Mouse (Mus musculus): Measurements from ENCODE around the gene Psme3. TPM values are rescaled to one million over a fixed set of nuclear protein-coding genes. Genes with fewer than 3 reads are reported as not detected.

Psme3 gene
- total RNA-seq, 2 experiments from 2014 or later, result 100 to 108 TPM

Small RNA genes within 50 kb of the gene (microRNA-seq; reads per million reads assigned to microRNA genes)
- gene Gm25593, result not detected

Other genes with a start within 250 kb of the Psme3 start
- 10 to 100 TPM in 1 of 2 experiments, 1 to 10 TPM in 1; 9.4 to 10.2 TPM for gene Naglu, start 246.2 kb upstream of the Psme3 start, total RNA-seq (2021)
- gene Hsd17b1, start 237.8 kb upstream of the Psme3 start, total RNA-seq (2021), result under 1 TPM; 0.43 to 0.79 TPM
- 10 to 100 TPM; 32.3 to 32.4 TPM for gene Coasy, start 233.6 kb upstream of the Psme3 start, total RNA-seq (2021)
- 10 to 100 TPM; 52.8 to 55.8 TPM for gene Mlx, start 228.9 kb upstream of the Psme3 start, total RNA-seq (2021)
- 1 to 10 TPM; 4.4 to 4.8 TPM for gene Psmc3ip, start 220.8 kb upstream of the Psme3 start, total RNA-seq (2021)
- gene Retreg3, start 196.3 kb upstream of the Psme3 start, total RNA-seq (2021), result 10 to 100 TPM; 54.5 to 55.0 TPM
- gene Tubg1, start 196.3 kb upstream of the Psme3 start, total RNA-seq (2021), result 10 to 100 TPM; 45.6 to 49.6 TPM
- gene Tubg2, start 160.3 kb upstream of the Psme3 start, total RNA-seq (2021), result 10 to 100 TPM; 46.6 to 48.8 TPM
- 10 to 100 TPM; 44.2 to 54.1 TPM for gene Cntnap1, start 145.7 kb upstream of the Psme3 start, total RNA-seq (2021)
- gene Plekhh3, start 144.9 kb upstream of the Psme3 start, total RNA-seq (2021), result 1 to 10 TPM; 5.9 to 8.0 TPM
- under 1 TPM in 1 of 2 experiments, not detected in 1; 0.41 TPM for gene Ccr10, start 140.8 kb upstream of the Psme3 start, total RNA-seq (2021)
- 10 to 100 TPM; 26.4 to 28.3 TPM for gene Ezh1, start 89.8 kb upstream of the Psme3 start, total RNA-seq (2021)
- gene Ramp2, start 70.2 kb upstream of the Psme3 start, total RNA-seq (2021), result 10 to 100 TPM; 57.4 to 59.1 TPM
- gene Vps25, start 62.5 kb upstream of the Psme3 start, total RNA-seq (2021), result 10 to 100 TPM; 80.9 to 82.0 TPM
- 1 to 10 TPM; 4.2 to 4.5 TPM for gene Wnk4, start 55.6 kb upstream of the Psme3 start, total RNA-seq (2021)
- gene Cntd1, start 37.2 kb upstream of the Psme3 start, total RNA-seq (2021), result under 1 TPM; 0.15 to 0.41 TPM
- 100 to 1,000 TPM in 1 of 2 experiments, 10 to 100 TPM in 1; 95.7 to 101 TPM for gene Coa3, start 37.1 kb upstream of the Psme3 start, total RNA-seq (2021)
- gene Becn1, start 13.9 kb upstream of the Psme3 start, total RNA-seq (2021), result 100 to 1,000 TPM; 174 to 188 TPM
- gene Aoc2, start 8.8 kb downstream of the Psme3 start, total RNA-seq (2021), result 1 to 10 TPM; 3.2 to 3.4 TPM
- 1 to 10 TPM; 1.4 to 2.0 TPM for gene Aoc3, start 14.4 kb downstream of the Psme3 start, total RNA-seq (2021)
- gene G6pc, start 51.3 kb downstream of the Psme3 start, total RNA-seq (2021), result not detected
- 10 to 100 TPM; 45.1 to 45.2 TPM for gene Aarsd1, start 101.4 kb downstream of the Psme3 start, total RNA-seq (2021)
- 1 to 10 TPM; 6.4 to 6.9 TPM for gene Gm27029, start 108.6 kb downstream of the Psme3 start, total RNA-seq (2021)
- gene Rundc1, start 108.9 kb downstream of the Psme3 start, total RNA-seq (2021), result 10 to 100 TPM; 24.4 to 26.0 TPM
- gene Ptges3l, start 109.1 kb downstream of the Psme3 start, total RNA-seq (2021), result 1 to 10 TPM; 3.4 TPM
- gene Rpl27, start 126.1 kb downstream of the Psme3 start, total RNA-seq (2021), result 10 to 100 TPM; 49.9 to 58.1 TPM
- 1 to 10 TPM; 1.8 to 2.8 TPM for gene Ifi35, start 132.2 kb downstream of the Psme3 start, total RNA-seq (2021)
- 100 to 1,000 TPM; 111 to 115 TPM for gene Rnd2, start 148.8 kb downstream of the Psme3 start, total RNA-seq (2021)
- 10 to 100 TPM; 50.3 to 54.3 TPM for gene Vat1, start 150.0 kb downstream of the Psme3 start, total RNA-seq (2021)
- 1 to 10 TPM; 1.1 to 1.2 TPM for gene Brca1, start 235.7 kb downstream of the Psme3 start, total RNA-seq (2021)
- 100 to 1,000 TPM in 1 of 2 experiments, 10 to 100 TPM in 1; 98.9 to 100 TPM for gene Nbr1, start 235.9 kb downstream of the Psme3 start, total RNA-seq (2021)